Mouse (Mus musculus): Measurements from ENCODE around the gene Smyd3.

DNA sequence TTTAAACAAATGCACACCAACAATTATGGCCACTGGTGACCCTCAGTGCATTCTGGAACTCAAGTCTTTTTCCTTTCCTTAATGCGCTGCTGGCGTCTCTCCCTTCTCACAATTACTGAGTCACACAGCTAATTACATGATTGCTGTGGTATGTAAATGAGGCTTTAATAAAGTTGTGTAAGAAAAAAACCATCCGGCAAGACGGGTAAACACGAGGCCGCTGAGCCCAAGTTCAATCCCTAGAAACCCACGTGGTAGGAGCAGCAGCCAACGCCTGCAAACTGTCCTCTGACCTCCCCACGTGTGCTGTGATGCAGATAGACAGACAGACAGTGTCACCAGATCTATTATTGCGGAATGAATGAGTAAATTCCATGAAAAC, 58.9 kb downstream of the Smyd3 start:
- TF ChIP-seq CTCF (IDR thresholded peaks at IDR 0.05; ENCODE audit: low read depth, low read length): no peak
- no peak for TF ChIP-seq POLR2A (IDR thresholded peaks at IDR 0.05; ENCODE audit: insufficient read depth, low read length)
